Mouse (Mus musculus) lung, embryonic 14.5 days (tissue): Measurements from ENCODE around the gene Med10. TPM values are rescaled to one million over a fixed set of nuclear protein-coding genes. Genes with fewer than 3 reads are reported as not detected.

Experiments
- ATAC-seq: fragments of 200-750 bp; cut with Nextera tagmentation; 2 replicates; pipeline ENCODE4 v1.8.0; 2017; ENCODE audit warnings: mild to moderate bottlenecking, moderate TSS enrichment, moderate library complexity; ENCODE audit not compliant: insufficient read depth
- DNase-seq: peaks from one replicate; pipeline ENCODE4 v3.0.0-alpha.2; 2015
- H3K27ac ChIP-seq: fragments of 300-500 bp; sonication (generic); 2 replicates; pipeline ENCODE4 v1.5.1; 2014; ENCODE audit warnings: low read depth, mild to moderate bottlenecking, moderate library complexity
- H3K27me3 ChIP-seq: fragments of 300-500 bp; sonication (generic); 2 replicates; pipeline ENCODE4 v1.6.1; 2014; ENCODE audit warnings: low read length, control low read depth; ENCODE audit not compliant: insufficient read depth
- H3K36me3 ChIP-seq: fragments of 300-500 bp; sonication (generic); 2 replicates; pipeline ENCODE4 v1.6.1; 2014; ENCODE audit warnings: control low read depth; ENCODE audit not compliant: insufficient read depth
- H3K4me1 ChIP-seq: fragments of 300-500 bp; sonication (generic); 2 replicates; pipeline ENCODE4 v1.6.1; 2014; ENCODE audit warnings: antibody characterized with exemption, control low read depth; ENCODE audit not compliant: insufficient read depth
- H3K4me2 ChIP-seq: fragments of 300-500 bp; sonication (generic); 2 replicates; pipeline ENCODE4 v1.6.1; 2014; ENCODE audit warnings: mild to moderate bottlenecking
- H3K4me3 ChIP-seq: fragments of 300-500 bp; sonication (generic); 2 replicates; pipeline ENCODE4 v1.5.1; 2014; ENCODE audit warnings: low read depth, low read length
- H3K9ac ChIP-seq: fragments of 300-500 bp; sonication (generic); 2 replicates; pipeline ENCODE4 v1.6.1; 2014
- H3K9me3 ChIP-seq: fragments of 300-500 bp; sonication (generic); 2 replicates; pipeline ENCODE4 v1.6.1; 2016; ENCODE audit warnings: low read depth, low read length, control low read depth
- CTCF ChIP-seq: IDR thresholded peaks from 2 replicates; pipeline ENCODE4 v1.5.1; 2016; ENCODE audit warnings: antibody characterized with exemption, low read depth
- WGBS: fragments of 180-500 bp; shearing (Covaris S2); extraction: QIAGEN DNeasy Blood & Tissue Kit; methylation state at CpG from one replicate; pipeline ENCODE4 v1.1.7; 2014; 5-methylcytosine and 5-hydroxymethylcytosine counted together
- polyA plus RNA-seq: library from polyadenylated mRNA; unstranded; fragments of >200 nt; fragmentation: Nextera tagmentation; extraction: Ambion mirVana; gene quantifications from 2 replicates; pipeline ENCODE4 v1.2.1, GENCODE M21; 2014

Med10 gene
- polyA plus RNA-seq, 1 experiment from 2014 or later: 143 TPM

DNA sequence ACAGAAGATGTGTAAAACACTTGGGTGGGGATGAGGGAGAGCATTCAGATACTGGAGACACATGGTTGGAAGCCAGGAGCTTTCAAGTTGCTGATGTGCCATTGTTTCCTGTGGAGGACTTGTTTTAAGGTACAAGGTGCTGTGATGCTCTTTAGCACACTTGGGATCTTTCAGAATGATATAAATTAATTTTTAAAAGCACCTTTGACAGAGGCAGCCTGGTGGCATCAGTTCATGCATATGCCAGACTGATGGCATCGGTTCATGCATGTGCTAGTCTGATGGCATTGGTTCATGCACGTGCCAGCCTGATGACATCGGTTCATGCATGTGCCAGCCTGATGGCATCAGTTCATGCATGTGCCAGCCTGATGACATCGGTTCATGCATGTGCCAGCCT, 60.1 kb downstream of the Med10 start:
- Histone ChIP-seq H3K4me1 (no peaks in the 10 kb centered on the region), H3K9me3 (no peaks in the 10 kb centered on the region), H3K36me3 (no peaks in the 10 kb centered on the region), H3K9ac (no peak overlapping the region), H3K4me3 (no peak overlapping the region), H3K4me2 (no peak overlapping the region), H3K27ac (no peak overlapping the region), H3K27me3 (no peaks in the 10 kb centered on the region)
- no peak for TF ChIP-seq CTCF
- 93% methylated on average over 4 of the region's 4 CpGs for WGBS
- no peak for DNase-seq
- no peak for ATAC-seq

DNA sequence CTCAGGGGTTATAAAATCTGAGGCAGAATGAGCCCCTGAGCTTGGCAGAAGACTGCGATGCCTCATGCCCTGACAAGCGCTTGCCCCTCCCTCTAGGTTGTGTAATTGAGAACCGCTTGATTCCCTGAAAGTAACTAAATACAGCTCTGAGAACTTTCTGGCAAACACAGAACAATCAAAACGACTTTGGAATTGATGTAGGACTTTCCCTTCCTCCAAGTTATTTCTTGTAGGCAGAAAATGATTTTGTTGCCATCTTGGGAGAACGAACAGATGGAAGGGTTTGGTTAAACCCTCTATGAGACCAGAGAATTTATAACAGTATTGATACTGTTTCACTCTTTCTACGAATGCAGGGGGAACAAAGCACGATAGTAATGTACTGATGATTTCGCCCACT, 62.7 kb downstream of the Med10 start:
- 74% methylated on average over 8 of the region's 8 CpGs for WGBS
- H3K27me3 ChIP-seq: no peaks in the 10 kb centered on the region
- no peak for TF ChIP-seq CTCF
- no peak overlapping the region for H3K9ac ChIP-seq
- H3K27ac ChIP-seq: no peak overlapping the region
- no peak for DNase-seq
- no peaks in the 10 kb centered on the region for H3K36me3 ChIP-seq
- no peak overlapping the region for H3K4me2 ChIP-seq
- no peak for ATAC-seq
- no peak overlapping the region for H3K4me3 ChIP-seq
- no peaks in the 10 kb centered on the region for H3K9me3 ChIP-seq
- H3K4me1 ChIP-seq: no peaks in the 10 kb centered on the region

Other genes starting within 250 kb of the Med10 start
- gene Srd5a1, start 191.0 kb upstream of the Med10 start, polyA plus RNA-seq: 24.8 and 29.2 TPM in 2 replicates
- 0.18 and 0.34 TPM in 2 replicates for gene Ube2ql1, start 62.5 kb upstream of the Med10 start, polyA plus RNA-seq